Mouse (Mus musculus): ENCODE data around the gene Clic3.
"Not testable (repeated sequence)": the region's sequence is repeated elsewhere in the genome, so short reads cannot be mapped to it uniquely, and the experiment has no call there.

Clic3 gene

DNA sequence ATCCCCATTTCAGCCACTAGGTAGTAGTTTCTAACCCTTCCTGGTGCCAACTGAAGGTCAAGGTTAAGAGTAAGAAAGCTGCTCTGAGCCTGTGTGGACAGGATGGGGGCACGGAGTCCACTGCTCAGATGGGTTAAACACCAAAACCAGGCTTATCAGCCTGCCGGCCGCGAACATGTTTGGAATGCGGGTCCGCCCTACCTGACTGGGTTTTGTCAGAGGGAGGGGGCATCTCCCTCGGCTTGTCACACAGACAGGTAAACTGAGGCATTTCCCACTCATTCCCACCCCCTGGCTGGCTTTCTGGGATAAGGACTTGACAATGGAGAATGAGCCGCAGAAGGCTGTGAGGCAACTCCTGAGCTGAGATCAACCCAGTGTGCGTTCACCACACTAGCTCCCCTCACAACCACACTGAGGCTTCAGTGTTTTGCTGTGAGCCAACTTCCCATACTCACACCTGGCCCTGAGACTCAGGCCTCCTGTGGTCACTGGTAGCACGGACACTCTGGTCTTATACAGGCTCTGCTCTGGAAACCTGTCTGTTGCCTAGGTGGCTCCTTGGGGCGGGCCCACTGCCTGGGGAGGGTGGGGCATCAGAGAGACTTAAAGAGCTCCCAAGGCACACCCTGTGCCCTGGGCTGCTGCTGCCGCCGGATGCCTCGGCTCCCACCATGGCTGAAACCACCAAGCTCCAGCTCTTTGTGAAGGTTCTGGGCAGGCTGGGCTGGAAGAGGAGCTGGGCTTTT is at the start of gene Clic3:
Gene Clic3 (plus strand): TSS at position 634 of the 749 bp plus-strand sequence.
- DNase-seq (ENCODE audit: low read depth, low spot score), result no peak

DNA sequence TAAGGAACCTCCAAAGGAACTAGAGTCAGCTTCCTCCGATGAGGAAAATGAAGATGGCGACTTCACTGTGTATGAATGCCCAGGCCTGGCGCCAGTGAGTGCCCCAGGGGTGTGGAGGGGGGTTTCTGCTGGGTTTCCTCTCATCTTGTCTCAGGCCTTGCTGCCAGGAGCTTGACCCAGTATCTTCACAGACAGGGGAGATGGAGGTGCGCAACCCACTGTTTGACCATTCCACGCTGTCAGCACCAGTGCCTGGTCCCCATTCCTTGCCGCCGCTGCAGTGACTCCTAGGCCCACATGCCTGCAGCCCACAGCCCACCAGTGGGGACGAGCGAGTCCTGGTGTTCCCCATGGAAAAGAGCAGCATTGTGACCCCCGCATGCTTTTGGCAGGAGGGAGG is 47.7 kb upstream of the Clic3 start:
- DNase-seq (ENCODE audit: low read depth, low spot score), result no peak

GRCm38 (mm10) chr2:25413436-25413835 is 43.2 kb upstream of the Clic3 start:
- not testable (repeated sequence) for DNase-seq (ENCODE audit: low read depth, low spot score)

GRCm38 (mm10) chr2:25417426-25417825 is 39.2 kb upstream of the Clic3 start:
- DNase-seq (ENCODE audit: low read depth, low spot score), result no peak

DNA sequence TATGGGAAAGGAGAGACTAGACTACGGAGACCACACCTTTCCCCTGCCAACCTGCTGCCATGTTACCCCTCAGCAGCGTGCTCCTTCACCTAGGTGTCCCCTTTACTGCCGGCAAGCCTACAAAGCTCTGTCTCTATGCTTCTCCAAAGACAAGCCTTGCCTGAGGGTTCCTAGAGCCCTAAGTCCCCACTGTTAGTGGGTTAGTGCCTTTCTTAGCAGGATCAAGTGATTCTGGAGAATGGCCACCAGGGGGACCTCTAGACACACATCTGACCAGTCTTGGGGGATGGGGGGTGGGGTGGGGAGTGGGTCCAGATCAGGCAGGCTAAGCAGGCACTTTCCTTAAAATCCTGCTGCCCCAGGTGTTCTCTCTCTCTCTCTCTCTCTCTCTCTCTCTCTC is 34.7 kb upstream of the Clic3 start:
- DNase-seq (ENCODE audit: low read depth, low spot score), result peak; percentile 69

DNA sequence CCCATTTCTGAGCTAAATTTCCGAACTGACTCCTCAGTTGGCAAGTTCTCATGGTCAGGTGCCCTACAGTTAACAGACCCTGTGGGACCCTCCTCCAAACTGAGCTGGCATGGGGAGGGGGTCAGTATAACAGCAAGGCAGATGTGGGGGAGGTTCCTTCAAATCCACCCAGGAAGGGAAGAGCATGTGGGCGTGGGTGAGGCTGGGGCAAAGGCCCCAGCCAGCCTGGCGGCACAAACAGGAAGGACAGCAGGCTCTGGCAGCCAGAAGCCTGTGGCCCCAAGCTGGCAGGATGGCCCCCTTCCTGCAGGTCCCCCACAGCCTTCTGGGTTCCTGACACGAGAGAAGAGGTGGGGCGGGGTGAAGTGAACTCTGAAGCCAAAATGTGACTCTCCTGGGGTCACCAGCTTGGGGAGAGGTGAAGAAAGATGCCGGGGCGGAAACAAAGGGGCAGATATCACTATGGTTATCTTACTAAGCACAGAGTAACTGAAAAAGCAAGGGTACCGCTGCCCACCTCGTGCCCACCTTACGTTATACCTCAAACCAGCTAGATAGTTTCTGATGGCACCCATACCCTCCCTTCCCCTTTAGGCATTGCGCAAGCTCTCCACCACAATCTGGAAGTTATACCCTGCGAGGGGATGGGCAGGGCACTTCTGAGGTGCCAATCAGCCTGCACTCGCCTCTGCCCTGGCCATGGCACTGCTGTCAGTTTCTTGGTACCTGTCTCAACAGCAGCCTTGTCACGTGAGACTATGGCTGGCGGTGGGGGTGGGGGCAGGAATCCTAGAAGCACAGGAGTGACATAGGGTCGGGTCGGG is 33.8 kb upstream of the Clic3 start, which contains the start of gene Fut7:
Gene Fut7 (plus strand): TSS at position 681 of the 824 bp plus-strand sequence.
- DNase-seq (ENCODE audit: low read depth, low spot score), result no peak

DNA sequence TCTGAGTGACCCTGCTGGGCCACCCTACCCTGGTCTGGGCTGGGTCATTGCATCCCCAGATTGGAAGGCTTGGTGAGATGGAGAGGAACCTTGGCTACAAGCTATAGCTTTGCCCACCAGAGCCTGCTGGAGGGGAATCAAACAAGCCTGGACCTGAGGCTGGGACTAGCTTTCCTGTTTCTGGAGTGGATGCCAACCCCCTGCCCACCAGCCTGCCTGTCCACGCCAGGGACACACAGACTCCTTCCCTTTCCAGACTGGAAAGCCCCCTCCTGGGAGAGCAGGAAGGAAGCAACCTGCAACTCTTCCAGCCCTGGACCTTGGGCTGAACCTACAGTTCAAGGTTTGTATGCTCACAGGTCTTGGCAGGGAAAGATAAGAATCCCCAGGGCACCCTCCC is 33.0 kb upstream of the Clic3 start:
- DNase-seq (ENCODE audit: low read depth, low spot score), result no peak

DNA sequence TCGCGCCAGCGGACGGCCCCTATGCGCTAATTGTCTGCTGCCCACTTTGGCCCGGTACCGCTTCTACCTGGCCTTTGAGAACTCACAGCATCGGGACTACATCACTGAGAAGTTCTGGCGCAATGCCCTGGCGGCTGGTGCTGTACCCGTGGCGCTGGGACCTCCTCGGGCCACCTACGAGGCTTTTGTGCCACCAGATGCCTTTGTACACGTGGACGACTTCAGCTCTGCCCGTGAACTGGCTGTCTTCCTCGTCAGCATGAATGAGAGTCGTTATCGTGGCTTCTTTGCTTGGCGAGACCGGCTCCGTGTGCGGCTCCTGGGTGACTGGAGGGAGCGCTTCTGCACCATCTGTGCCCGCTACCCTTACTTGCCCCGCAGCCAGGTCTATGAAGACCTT is 31.2 kb upstream of the Clic3 start:
- DNase-seq (ENCODE audit: low read depth, low spot score), result no peak

- peak; percentile 90 for DNase-seq (ENCODE audit: low read depth, low spot score)
Observed at GRCm38 (mm10) chr2:25426721-25427191, 29.9 kb upstream of the Clic3 start.

- no peak for DNase-seq (ENCODE audit: low read depth, low spot score)
Observed at GRCm38 (mm10) chr2:25427256-25427655, 29.4 kb upstream of the Clic3 start.

DNA sequence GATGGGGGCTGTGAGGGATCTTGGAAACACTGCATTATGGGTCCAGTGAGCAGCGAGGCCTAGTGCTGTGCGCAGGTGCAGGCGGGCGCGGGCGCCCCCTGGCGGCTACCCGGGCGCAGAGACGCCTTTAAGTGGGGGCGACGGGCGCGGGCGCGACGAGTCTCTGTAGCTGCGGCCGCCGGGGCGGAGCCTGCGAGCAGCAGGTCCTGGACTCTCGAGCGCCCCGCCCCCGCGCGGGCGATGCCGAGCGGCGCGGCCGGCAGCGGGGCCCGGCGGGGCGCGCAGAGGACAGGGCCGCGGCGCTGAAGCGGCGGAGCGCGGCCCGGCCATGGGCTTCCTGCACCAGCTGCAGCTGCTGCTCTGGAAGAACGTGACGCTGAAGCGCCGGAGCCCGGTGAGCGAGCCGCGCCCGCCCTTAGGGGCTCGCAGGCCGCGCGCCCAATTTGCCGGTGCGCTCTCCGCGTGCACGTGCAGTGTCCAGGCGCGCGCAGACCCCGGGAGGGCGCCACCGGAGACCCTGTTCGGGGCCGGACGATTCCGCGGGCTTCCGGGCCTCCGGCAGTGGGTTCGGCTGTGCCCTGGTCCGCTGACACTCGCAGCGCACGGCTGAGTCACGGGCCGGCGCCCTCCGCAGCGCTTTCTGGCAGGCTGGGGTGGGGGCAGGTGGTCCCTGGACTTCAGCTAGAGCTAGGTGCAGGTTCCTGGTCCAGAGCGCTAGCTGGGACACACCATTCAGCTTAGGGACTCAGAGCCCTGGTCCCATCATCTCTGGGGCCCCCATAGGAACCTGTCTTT is 28.0 kb upstream of the Clic3 start, which contains the start of gene Abca2:
Gene Abca2 (plus strand): TSS at position 262 of the 795 bp plus-strand sequence.
- DNase-seq (ENCODE audit: low read depth, low spot score), result peak; percentile 96

- no peak for DNase-seq (ENCODE audit: low read depth, low spot score)
Observed at GRCm38 (mm10) chr2:25429435-25430180, 27.0 kb upstream of the Clic3 start.

DNA sequence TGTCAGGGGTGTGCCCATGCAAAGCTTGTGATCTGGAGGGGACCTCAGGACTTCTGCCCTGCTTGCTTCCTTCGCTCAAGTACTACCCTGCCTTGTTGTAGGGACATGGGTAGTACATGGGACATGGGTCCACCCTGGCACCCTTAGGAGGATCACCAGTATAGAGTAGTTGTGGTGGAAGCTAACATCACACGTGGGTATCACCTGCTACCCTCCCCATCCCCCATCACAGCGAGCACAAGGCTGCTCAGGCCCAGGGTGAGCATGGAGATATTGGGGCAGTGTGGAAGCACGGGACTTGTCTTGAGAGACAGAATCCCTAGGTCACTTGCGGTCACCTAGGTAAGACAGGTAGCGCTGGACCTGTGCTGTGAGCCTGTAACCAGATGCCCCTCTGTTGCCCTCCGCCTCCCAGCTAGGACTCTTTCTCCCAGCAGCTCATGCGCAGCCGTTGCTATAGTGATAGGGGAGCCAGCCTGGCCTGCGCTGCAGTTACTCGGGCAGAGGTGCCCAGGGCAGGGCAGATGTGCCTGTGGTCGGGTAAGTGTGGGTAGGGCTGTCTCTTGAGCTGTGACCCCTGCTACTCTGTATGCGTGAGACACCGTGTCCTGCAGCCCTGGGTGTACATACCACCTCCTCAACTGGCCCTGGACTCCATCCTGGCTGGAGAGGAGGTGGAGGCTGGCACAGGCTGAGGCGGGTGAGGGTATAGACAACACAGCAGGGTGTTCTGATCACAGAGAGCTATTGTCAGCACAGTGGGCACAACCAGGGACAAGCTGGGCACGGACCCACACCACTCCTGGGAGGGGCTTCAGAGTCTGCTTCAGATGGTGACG is 26.0 kb upstream of the Clic3 start:
- DNase-seq (ENCODE audit: low read depth, low spot score), result peak; percentile 68

DNA sequence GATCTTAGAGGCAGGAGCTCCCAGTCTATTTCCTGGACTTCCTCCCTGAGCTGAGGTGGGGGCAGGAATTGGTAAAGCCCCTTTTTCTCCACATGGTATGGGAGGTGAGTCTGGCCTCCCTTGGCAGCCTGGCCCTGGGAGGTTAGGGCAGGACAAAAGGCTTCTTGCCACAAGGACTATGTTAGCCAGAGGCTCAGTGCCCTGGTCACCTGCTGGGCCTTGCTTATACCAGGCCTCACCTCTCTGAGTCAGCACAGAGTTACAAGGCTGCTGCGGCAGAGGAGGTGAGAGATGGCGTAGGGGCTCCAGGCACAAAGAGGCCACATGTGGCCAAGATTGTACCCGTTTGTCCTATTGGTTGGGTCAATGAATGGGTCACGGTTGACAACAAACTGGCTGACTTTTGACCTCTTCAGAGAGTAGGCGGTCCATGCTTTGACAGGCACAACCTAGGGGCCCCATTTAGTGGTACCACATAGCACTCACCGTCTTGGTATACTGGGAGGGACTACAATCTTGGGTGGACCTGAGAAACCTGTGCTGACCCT is 25.3 kb upstream of the Clic3 start:
- no peak for DNase-seq (ENCODE audit: low read depth, low spot score)

DNA sequence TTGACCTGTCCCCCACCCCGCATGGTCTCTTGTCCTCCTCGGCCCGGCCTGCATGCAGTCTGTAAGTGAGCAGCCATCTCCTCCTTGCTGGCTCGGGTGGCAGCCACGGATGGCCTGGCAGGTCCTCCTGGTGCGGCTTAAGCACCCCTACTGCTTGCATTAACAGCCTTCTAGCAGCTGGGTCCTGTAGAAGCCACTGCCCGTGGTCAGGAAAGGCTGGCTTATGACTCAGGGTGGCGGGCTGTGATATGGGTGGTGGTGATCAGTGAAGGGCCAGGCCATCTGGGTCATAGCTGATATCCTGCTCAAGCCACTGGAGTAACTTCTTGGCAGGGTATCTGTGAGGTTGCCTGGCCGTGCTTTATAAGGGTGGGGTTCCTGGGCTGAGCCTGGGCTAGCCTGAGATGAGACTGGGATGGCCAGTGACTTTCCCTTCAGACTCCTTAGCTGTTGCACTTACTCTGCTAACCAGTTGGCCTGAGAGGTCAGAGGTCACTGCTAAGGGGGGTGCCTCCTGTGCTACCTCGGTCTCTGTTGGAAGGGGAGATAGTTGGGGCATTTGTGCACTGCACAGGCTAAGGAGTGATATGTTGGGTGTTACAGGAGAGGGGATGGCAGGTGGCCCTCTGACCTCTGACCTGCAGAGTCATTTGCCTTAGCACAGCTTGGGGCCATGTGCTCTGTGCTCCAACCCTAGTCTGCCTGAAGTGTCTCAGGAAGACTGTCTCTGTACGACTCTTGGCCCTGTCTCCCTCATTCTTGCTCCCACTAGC is 24.1 kb upstream of the Clic3 start:
- DNase-seq (ENCODE audit: low read depth, low spot score), result no peak

- no peak for DNase-seq (ENCODE audit: low read depth, low spot score)
Observed at GRCm38 (mm10) chr2:25433101-25433500, 23.5 kb upstream of the Clic3 start.

GRCm38 (mm10) chr2:25434292-25434691 is 22.3 kb upstream of the Clic3 start:
- DNase-seq (ENCODE audit: low read depth, low spot score), result no peak

GRCm38 (mm10) chr2:25436286-25436820 is 20.3 kb upstream of the Clic3 start:
- DNase-seq (ENCODE audit: low read depth, low spot score), result no peak

DNA sequence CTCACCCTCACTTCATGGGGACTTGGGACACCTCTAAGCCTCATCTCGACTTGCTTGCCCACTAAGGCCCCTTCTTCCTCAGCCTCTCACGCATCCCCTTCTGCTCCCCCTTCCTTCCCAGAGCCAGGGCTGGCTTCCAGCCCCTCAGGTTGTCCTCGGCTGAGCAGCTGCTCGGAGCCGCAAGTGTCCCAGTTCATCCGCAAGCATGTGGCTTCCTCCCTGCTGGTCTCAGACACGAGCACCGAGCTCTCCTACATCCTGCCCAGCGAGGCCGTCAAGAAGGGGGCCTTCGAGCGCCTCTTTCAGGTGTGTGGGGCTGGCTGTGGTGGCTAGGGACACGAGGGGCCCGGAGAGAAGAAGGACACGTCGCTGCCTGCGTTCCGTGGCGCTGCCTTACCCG is 15.6 kb upstream of the Clic3 start:
- DNase-seq (ENCODE audit: low read depth, low spot score), result no peak

Data from A20 (cell line).